Mouse (Mus musculus) CH12F3 (cell line): Measurements from ENCODE around the gene Stac3.

Experiments used
- in situ Hi-C: fragments of 300-500 bp; cut with MboI; formaldehyde crosslinking; loops from 2 replicates; pipeline ENCODE4 v1.14.3; 2020; ENCODE audit warnings: low sequenced_read_pairs

Stac3 gene

GRCm38 (mm10) chr10:127557397-127557796 is 55.9 kb downstream of the Stac3 start:
- in situ Hi-C loops = no loop called here
